Mouse (Mus musculus) gastrocnemius, postnatal 36 days (tissue): ENCODE measurements around the gene Dmc1. TPM values are rescaled to one million over a fixed set of nuclear protein-coding genes. Genes with fewer than 3 reads are reported as not detected.
A peak's percentile ranks its signal among the peaks of the same experiment; 100 is the strongest.

Experiments
- DNase-seq, 2 experiments: peaks; one replicate each; pipeline ENCODE4 v3.0.0; 2022
- intact Hi-C: fragments of 180-260 bp; cut with DNase I; formaldehyde crosslinking; loops from one replicate; pipeline ENCODE4 v1.15.1; 2025
- microRNA-seq, 2 experiments: library from miRNA; unstranded; fragments of <30 nt; microRNA quantifications; one replicate each; pipeline ENCODE4 v1.2.0; 2021
- total RNA-seq, 2 experiments: library from RNA; stranded (reverse); gene quantifications; 2 replicates each; pipeline ENCODE4 v1.2.3; 2021

Gene Dmc1
- total RNA-seq, 2 experiments from 2014 or later: not detected

DNA sequence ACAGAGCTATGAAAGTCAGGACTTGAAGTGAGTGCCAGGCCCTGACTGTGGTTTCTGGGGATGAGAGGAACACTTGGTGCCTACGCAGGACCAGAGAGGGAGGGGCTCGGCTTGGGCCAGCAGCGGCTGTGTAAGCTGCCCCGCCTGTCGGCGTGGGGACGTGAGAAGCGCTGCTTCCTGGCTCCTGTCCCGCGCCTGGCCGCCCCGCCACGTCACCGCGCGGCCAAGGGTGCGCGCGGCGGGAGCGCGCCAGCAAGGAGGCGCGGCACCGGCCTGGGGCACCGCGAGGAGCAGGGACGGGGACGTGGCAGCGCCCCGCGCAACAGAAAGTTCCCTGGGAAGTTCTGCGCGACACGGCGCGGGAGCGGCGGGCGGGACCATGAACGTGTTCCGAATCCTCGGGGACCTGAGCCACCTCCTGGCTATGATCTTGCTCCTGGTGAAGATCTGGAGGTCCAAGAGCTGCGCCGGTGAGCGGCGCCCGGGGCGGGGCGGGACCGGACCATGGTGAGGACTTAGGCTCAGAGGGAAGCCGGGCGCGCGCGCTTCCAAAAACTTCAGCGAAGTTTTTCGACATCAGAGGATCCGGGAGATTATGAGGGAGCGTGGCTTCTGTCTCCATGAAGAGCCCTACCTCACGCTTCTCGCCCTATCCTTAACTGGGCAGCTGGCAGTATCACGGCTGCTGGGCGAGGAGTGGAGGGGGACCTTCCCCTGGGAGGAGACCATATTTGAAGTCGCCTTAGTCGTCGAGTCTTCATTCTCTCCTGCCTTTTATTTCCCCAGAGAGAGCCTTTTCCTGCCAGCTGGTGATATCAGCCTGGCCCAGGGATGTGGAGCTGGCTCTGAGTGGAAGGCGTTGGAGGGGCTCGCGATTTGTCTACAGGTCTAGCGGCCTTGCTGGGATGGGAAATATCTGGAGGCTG is 88.5 kb downstream of the Dmc1 start, which contains the start of gene Kdelr3:
TSS of gene Kdelr3 (plus strand) at position 241 of the 926 bp plus-strand sequence.
- intact Hi-C loops: no loop called here
- DNase-seq: peak; percentile 80 to 85

DNA sequence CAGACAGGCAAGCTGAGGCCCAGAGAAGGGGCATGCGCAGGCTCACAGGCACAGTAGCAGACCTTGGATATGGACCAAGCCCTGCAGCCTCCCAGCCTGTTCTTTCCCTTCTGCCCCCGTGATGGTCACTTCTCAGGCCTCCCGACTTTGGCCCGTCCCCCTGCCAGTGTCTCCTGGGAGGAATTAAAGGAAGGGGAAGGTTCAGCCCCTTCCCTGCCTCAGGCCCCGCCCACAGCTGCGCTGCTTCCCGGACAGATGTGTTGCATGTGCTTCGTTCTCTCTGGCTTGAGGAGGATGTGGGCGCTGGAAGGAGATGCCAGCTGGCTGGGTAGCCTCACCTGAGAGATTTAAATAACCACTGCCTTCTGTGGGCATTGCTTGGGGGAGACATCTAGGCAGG is 91.0 kb downstream of the Dmc1 start:
- intact Hi-C loops: no loop called here
- no peak for DNase-seq

DNA sequence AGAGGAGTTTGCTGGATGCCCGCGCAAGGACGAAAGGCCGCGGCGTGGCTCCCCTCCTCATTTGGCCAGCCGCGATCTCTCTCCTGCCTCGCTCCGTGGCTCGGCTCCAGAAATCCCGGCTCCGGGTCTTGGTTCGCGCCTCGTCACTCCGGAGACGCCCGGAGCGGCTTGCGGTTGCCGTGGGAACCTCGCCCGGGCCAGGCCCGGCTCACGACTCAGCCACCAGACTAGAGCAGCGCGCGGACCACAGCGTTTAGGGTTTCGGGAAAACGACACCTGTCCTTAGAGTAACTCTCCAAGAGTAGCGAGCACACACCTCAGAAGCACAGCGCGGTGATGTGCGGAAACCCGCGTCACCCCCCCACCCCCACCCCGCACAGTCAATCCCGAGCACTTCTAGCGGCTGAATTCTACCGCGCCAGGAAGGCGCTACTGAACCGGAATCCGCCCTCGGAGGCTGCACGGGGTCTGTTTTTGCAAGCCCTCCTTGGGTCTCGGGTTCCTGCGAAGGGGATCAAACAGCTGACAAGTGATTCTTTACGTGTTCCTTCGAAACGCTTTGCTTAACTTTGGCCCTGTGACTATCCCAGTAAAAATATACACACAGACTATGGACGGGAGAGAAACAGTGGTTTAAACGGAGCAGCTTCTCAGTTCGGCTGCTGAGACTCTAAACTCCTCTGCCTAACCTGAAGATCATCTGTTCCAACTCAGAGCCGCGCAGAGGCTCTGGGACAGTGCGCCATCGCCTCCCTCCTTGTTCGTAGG is 93.2 kb downstream of the Dmc1 start:
- intact Hi-C loops: no loop called here
- DNase-seq: peak; percentile 70 to 75

Small RNA genes lying within 50 kb of the gene (microRNA-seq; reads per million reads assigned to microRNA genes)
- gene Gm27903: 0 reads per million in 2 experiments

Other genes with a start within 250 kb of the Dmc1 start
- 10 to 100 TPM; 23.2 to 30.0 TPM for gene Tmem184b, start 201.5 kb downstream of the Dmc1 start, total RNA-seq
- 10 to 100 TPM; 46.7 to 50.7 TPM for gene Csnk1e, start 149.5 kb downstream of the Dmc1 start, total RNA-seq
- not detected for gene Kcnj4, start 99.9 kb downstream of the Dmc1 start, total RNA-seq
- 1 to 10 TPM; 4.0 to 4.3 TPM for gene Kdelr3, start 88.7 kb downstream of the Dmc1 start, total RNA-seq
- gene Ddx17, start 58.4 kb downstream of the Dmc1 start, total RNA-seq: 10 to 100 TPM; 54.3 to 67.2 TPM
- gene Fam227a, start 53.8 kb upstream of the Dmc1 start, total RNA-seq: under 1 TPM; 0.81 to 0.87 TPM
- gene Cby1, start 54.1 kb upstream of the Dmc1 start, total RNA-seq: 10 to 100 TPM; 12.1 to 14.5 TPM
- gene Tomm22, start 65.8 kb upstream of the Dmc1 start, total RNA-seq: 10 to 100 TPM; 56.5 to 60.2 TPM
- 10 to 100 TPM; 12.1 to 13.3 TPM for gene Josd1, start 82.8 kb upstream of the Dmc1 start, total RNA-seq
- gene Gtpbp1, start 85.7 kb upstream of the Dmc1 start, total RNA-seq: 10 to 100 TPM; 22.5 to 24.2 TPM
- gene Sun2, start 137.4 kb upstream of the Dmc1 start, total RNA-seq: 10 to 100 TPM; 76.2 to 86.8 TPM
- gene Dnal4, start 172.7 kb upstream of the Dmc1 start, total RNA-seq: 1 to 10 TPM; 4.9 to 6.0 TPM
- gene Nptxr, start 199.7 kb upstream of the Dmc1 start, total RNA-seq: under 1 TPM; 0.66 to 0.72 TPM
- gene Npcd, start 229.1 kb upstream of the Dmc1 start, total RNA-seq: under 1 TPM in 1 of 2 experiments, not detected in 1; 0.26 TPM
- gene Cbx6, start 229.6 kb upstream of the Dmc1 start, total RNA-seq: 10 to 100 TPM; 10.4 to 12.7 TPM